Mouse (Mus musculus): ENCODE data around the gene Platr17. TPM values are rescaled to one million over a fixed set of nuclear protein-coding genes. Genes with fewer than 3 reads are reported as not detected.

The Platr17 gene
- total RNA-seq, 2 experiments from 2014 or later = not detected

DNA sequence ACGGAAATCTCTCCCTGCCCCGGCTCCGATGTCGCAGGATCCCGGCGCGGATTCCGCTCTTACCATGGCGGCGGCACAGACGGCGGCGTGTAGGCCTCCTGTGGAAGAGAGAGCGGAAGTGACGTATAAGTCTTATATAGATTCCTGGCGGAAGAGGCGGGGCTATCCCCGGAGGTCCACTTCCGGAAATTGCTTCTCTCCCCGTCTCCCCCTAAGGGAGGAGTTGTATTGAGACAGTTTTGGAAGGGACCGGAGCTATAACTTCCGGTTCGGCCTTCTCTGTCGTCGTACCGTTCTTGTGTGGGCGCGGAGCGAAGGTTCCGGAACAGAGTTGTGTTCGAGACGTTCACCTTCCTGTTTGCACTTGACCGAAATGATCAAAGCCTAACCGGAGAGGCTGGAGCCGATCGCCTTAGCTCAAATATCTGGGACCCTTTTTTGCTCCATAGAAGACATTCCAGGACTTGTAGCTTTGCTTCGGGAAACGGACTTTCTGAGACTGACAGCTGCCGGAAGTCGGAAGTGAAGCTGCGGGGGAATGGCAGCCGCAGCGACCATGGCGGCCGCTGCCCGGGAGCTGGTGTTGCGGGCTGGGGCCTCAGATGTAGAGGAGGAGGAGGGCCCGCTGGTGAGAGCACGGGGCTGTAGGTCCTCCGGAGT lies 50.8 kb downstream of the Platr17 start, which contains the start of the genes Vps52 and Rps18:
Gene Vps52 (plus strand): TSS at position 258 of the 660 bp plus-strand sequence.
Gene Rps18 (minus strand): TSS at position 447 of the 660 bp plus-strand sequence.
- DNase-seq = peak; percentile 94 to 97
- intact Hi-C loops (cut with DNase I) = loop anchor here (5.0 kb wide), 1 partner anchor 67 kb away; the partner anchor contains the start of gene Ring1

Small RNAs within 50 kb of the gene (microRNA-seq; reads per million reads assigned to microRNA genes)
- gene Gm27740 = 0 reads per million in 2 experiments

Other genes starting within 250 kb of the Platr17 start
- 100 to 1,000 TPM; 101 to 111 TPM for gene Hnrnpm, start 218.3 kb upstream of the Platr17 start, total RNA-seq (2021)
- 100 to 1,000 TPM; 160 to 167 TPM for gene March2, start 186.5 kb upstream of the Platr17 start, total RNA-seq (2021)
- 100 to 1,000 TPM; 271 to 275 TPM for gene Rab11b, start 144.6 kb upstream of the Platr17 start, total RNA-seq (2021)
- 10 to 100 TPM; 20.5 to 31.6 TPM for gene Angptl4, start 123.3 kb upstream of the Platr17 start, total RNA-seq (2021)
- gene Kank3, start 94.6 kb upstream of the Platr17 start, total RNA-seq (2021) = 100 to 1,000 TPM in 1 of 2 experiments, 10 to 100 TPM in 1; 96.9 to 104 TPM
- gene Rps28, start 80.6 kb upstream of the Platr17 start, total RNA-seq (2021) = 100 to 1,000 TPM; 736 to 815 TPM
- gene Ndufa7, start 80.6 kb upstream of the Platr17 start, total RNA-seq (2021) = 100 to 1,000 TPM; 544 to 555 TPM
- gene Cd320, start 62.0 kb upstream of the Platr17 start, total RNA-seq (2021) = 10 to 100 TPM; 25.0 to 26.6 TPM
- gene Gm7029, start 31.3 kb upstream of the Platr17 start, total RNA-seq (2021) = not detected
- gene Kifc1, start 14.5 kb upstream of the Platr17 start, total RNA-seq (2021) = 1 to 10 TPM; 4.1 to 5.8 TPM
- 10 to 100 TPM; 11.3 to 13.7 TPM for gene Daxx, start 4.3 kb downstream of the Platr17 start, total RNA-seq (2021)
- 100 to 1,000 TPM in 1 of 2 experiments, 10 to 100 TPM in 1; 92.8 to 100 TPM for gene Tapbp, start 10.8 kb downstream of the Platr17 start, total RNA-seq (2021)
- 10 to 100 TPM; 16.8 to 20.3 TPM for gene Zbtb22, start 10.8 kb downstream of the Platr17 start, total RNA-seq (2021)
- gene Rgl2, start 24.4 kb downstream of the Platr17 start, total RNA-seq (2021) = 10 to 100 TPM; 54.7 to 58.6 TPM
- gene Pfdn6, start 35.2 kb downstream of the Platr17 start, total RNA-seq (2021) = 10 to 100 TPM; 62.7 to 73.7 TPM
- gene Wdr46, start 35.5 kb downstream of the Platr17 start, total RNA-seq (2021) = 10 to 100 TPM; 10.4 to 11.5 TPM
- 1 to 10 TPM; 2.2 to 2.9 TPM for gene B3galt4, start 46.4 kb downstream of the Platr17 start, total RNA-seq (2021)
- 10 to 100 TPM; 35.0 to 37.8 TPM for gene Vps52, start 50.7 kb downstream of the Platr17 start, total RNA-seq (2021)
- gene Rps18, start 50.9 kb downstream of the Platr17 start, total RNA-seq (2021) = 100 to 1,000 TPM; 417 to 479 TPM
- gene H2-K1, start 95.2 kb downstream of the Platr17 start, total RNA-seq (2021) = 10 to 100 TPM; 56.5 to 61.2 TPM
- 10 to 100 TPM; 12.2 to 14.6 TPM for gene Ring1, start 119.5 kb downstream of the Platr17 start, total RNA-seq (2021)
- gene H2-Ke6, start 122.9 kb downstream of the Platr17 start, total RNA-seq (2021) = 10 to 100 TPM; 80.6 to 88.2 TPM
- gene Slc39a7, start 126.5 kb downstream of the Platr17 start, total RNA-seq (2021) = 10 to 100 TPM; 63.2 to 63.3 TPM
- 10 to 100 TPM; 41.9 to 44.7 TPM for gene Rxrb, start 126.7 kb downstream of the Platr17 start, total RNA-seq (2021)
- gene Col11a2, start 134.3 kb downstream of the Platr17 start, total RNA-seq (2021) = 1 to 10 TPM; 1.5 to 2.7 TPM
- gene H2-Oa, start 187.2 kb downstream of the Platr17 start, total RNA-seq (2021) = under 1 TPM; 0.33 to 0.54 TPM
- gene H2-DMa, start 214.4 kb downstream of the Platr17 start, total RNA-seq (2021) = 1 to 10 TPM; 3.5 to 4.0 TPM
- 10 to 100 TPM; 93.2 to 99.4 TPM for gene Brd2, start 217.5 kb downstream of the Platr17 start, total RNA-seq (2021)
- gene H2-DMb2, start 238.2 kb downstream of the Platr17 start, total RNA-seq (2021) = 1 to 10 TPM in 1 of 2 experiments, under 1 TPM in 1; 0.96 to 1.6 TPM
- 1 to 10 TPM; 1.4 to 1.8 TPM for gene H2-DMb1, start 247.9 kb downstream of the Platr17 start, total RNA-seq (2021)

Data from heart, postnatal 14 days (tissue).